Mouse (Mus musculus): Measurements from ENCODE around the gene Fahd2a. TPM values are rescaled to one million over a fixed set of nuclear protein-coding genes. Genes with fewer than 3 reads are reported as not detected.

Gene Fahd2a
- polyA plus RNA-seq (2012; ENCODE audit: insufficient read depth, insufficient read length, low replicate concordance, missing spikeins): not detected in 2 replicates

DNA sequence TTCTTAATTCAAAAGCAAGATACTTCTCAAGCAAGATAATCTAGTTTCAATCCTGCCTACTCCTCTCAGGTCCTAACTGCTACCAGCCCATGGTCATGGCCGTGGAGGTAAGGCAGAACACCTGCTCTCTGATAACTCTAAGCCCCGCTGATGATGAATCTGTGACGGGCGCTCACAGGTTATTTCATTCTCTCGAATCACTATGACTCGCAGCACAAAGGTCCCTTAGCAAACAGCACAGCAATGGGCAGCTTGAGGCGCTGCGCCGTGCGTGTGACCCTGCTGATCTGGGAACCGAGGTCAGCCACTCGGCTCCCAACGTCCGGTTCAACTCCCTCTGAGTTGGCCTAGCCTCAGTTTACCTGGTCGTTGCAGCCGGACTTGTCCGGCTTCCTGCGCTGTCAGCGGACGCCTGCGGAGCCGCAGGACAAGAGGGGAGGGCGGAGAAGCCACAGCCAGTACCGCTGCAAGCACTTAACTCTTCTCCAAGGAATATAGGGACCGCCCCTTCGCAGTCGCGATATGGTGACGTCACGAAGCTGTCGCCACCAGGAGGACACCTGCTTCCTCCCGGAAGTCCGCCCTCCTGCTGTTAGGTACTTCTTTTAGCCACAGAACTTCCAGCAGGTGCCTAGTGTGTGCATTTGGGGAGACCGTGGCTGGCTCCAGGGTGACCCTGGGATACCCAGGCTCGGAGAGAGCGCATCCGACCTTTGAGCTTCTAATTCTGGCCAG is at the start of gene Fahd2a:
Gene Fahd2a, minus strand, starts transcription at position 511 of the 735 bp plus-strand sequence.
- no peak for TF ChIP-seq CTCF (IDR thresholded peaks at IDR 0.05; ENCODE audit: insufficient read depth, low read depth, low read length)
- peak; percentile 71 for TF ChIP-seq POLR2A (IDR thresholded peaks at IDR 0.05; ENCODE audit: insufficient read depth, low read depth, low read length)
- WGBS: 2% methylated on average over 37 of the region's 37 CpGs
- peaks cover 4% of the 10 kb centered on the region for H3K4me1 ChIP-seq (ENCODE audit: control insufficient read depth, insufficient read depth, low read length)
- peak within 1 kb of the TSS; percentile 82 for H3K4me3 ChIP-seq (ENCODE audit: insufficient read depth, low read depth, low read length)
- H3K27ac ChIP-seq (ENCODE audit: insufficient read depth, low read depth, low read length): peak within 1 kb of the TSS; percentile 40; the same call in 1 of the 2 replicates

DNA sequence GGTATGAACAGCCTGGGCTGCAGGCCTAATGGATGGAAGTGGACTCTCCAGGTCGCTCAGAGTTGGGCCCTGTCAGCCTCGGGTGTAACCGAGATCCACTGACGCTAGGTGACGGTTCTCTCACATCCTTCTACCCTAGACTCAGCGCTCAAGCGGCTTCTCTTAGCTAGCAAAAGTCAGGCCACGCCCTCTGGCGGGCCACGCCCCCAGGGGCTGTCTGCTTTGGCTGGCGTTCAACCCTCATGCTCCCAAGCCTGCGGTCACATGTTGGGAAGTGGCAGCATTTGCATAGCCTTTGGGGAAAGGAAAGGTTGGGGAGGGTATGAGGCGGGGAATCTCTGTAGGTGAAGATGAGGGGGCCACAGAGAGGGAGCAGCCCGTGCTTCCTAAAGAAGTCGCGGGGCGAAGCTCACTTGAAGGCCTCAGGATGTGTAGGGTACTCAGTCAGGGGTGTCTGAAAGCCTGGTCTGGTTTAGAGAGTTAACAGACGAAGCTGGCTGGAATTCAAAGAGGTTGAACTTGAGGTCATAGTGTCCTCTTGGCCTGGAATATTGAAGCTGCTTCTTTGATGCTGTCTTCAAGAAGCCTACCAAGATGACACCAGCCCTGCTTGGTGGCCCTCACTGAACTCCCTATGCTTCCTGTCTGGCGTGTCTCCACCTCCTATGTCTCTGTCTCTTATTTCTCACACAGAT is 40.3 kb upstream of the Fahd2a start:
- no peak overlapping the region for H3K27ac ChIP-seq (ENCODE audit: insufficient read depth, low read depth, low read length)
- 29% methylated on average over 19 of the region's 19 CpGs for WGBS
- no peak for TF ChIP-seq CTCF (IDR thresholded peaks at IDR 0.05; ENCODE audit: insufficient read depth, low read depth, low read length)
- no peak for TF ChIP-seq POLR2A (IDR thresholded peaks at IDR 0.05; ENCODE audit: insufficient read depth, low read depth, low read length)
- H3K4me1 ChIP-seq (ENCODE audit: control insufficient read depth, insufficient read depth, low read length): peaks cover 29% of the 10 kb centered on the region
- no peak overlapping the region for H3K4me3 ChIP-seq (ENCODE audit: insufficient read depth, low read depth, low read length)

DNA sequence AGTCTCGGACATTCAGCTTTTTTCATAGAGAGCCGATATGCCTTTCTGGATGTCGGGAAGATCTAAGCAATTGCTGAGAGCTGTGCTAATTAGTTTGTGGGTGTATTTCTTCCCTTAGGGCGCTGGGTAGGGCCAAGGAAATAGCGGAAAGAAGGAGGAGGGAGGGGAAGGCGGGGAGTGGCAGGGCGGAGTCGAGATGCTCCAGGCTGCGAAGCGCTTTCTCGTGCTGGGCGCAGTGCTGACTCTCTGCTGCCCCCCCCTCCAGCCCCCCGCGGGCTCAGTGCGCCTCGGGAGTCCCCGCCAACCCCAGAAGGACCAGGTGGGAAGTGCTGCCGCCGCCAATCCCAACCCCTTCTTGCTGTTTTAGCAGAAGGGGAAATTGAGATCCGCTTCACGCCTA is 38.6 kb upstream of the Fahd2a start:
- Histone ChIP-seq H3K4me1 (ENCODE audit: control insufficient read depth, insufficient read depth, low read length) (peaks cover 33% of the 10 kb centered on the region), H3K4me3 (ENCODE audit: insufficient read depth, low read depth, low read length) (peak overlapping the region; percentile 6; the same call in 1 of the 2 replicates), H3K27ac (ENCODE audit: insufficient read depth, low read depth, low read length) (no peak overlapping the region)
- TF ChIP-seq CTCF (IDR thresholded peaks at IDR 0.05; ENCODE audit: insufficient read depth, low read depth, low read length) (no peak), POLR2A (IDR thresholded peaks at IDR 0.05; ENCODE audit: insufficient read depth, low read depth, low read length) (no peak)
- 8% methylated on average over 21 of the region's 21 CpGs for WGBS

DNA sequence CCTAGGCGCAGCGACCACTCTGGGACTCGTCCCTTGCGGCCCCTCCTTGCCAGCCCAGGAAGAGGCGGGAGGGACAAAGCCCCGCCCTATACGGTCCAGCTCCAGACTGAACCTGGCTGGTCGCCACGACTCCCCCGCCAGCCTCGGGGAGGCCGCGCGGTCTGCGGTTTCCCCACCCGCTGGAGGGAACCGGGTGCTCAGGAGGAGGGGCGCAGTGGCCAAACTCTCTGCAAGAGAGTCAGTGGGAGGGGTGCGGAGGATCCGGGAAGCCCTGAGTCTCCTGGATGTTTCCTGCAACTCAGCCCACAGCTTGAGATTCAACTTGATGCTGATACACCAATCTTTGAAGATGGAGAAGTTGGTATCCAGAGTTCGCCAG is 38.2 kb upstream of the Fahd2a start:
- TF ChIP-seq CTCF (IDR thresholded peaks at IDR 0.05; ENCODE audit: insufficient read depth, low read depth, low read length) (no peak), POLR2A (IDR thresholded peaks at IDR 0.05; ENCODE audit: insufficient read depth, low read depth, low read length) (no peak)
- Histone ChIP-seq H3K27ac (ENCODE audit: insufficient read depth, low read depth, low read length) (no peak overlapping the region), H3K4me1 (ENCODE audit: control insufficient read depth, insufficient read depth, low read length) (peaks cover 33% of the 10 kb centered on the region), H3K4me3 (ENCODE audit: insufficient read depth, low read depth, low read length) (peak overlapping the region; percentile 22)
- 3% methylated on average over 21 of the region's 21 CpGs for WGBS

DNA sequence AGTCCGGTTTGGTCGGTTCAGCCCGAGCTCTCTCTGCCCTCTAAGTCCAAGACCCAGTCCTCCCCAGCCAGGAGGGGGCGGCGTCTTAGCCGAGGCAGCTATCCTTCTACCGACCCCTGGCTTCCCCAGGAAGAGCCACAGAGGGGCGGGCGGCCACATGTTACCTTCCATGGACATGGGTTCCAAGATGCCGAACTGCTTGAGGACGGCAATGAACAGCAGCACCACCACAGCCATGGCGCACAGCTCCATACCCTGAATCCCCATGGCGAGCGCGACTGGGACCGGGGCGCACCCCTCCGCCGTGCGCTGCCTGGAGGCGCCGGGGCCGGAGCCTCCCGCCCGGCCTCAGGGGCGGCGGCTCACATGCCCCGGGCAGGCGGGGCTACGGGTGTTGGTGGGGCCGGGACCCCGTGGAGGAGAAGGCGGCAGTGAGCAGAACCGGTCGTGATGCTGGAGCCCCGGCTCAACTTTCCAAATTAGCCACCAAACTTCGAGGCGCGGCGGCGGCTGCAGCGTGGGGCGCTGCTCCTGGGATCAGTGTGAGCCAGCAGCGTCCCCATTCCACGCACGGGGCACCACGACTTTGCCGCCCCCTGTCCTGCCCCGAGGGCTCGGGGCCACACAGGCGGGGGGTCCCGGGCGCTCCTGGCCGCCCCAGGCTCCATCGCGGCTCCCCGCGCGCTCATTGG is 37.6 kb upstream of the Fahd2a start:
- H3K27ac ChIP-seq (ENCODE audit: insufficient read depth, low read depth, low read length): no peak overlapping the region
- H3K4me1 ChIP-seq (ENCODE audit: control insufficient read depth, insufficient read depth, low read length): peaks cover 33% of the 10 kb centered on the region
- H3K4me3 ChIP-seq (ENCODE audit: insufficient read depth, low read depth, low read length): peak overlapping the region; percentile 22
- WGBS: 10% methylated on average over 59 of the region's 59 CpGs
- TF ChIP-seq CTCF (IDR thresholded peaks at IDR 0.05; ENCODE audit: insufficient read depth, low read depth, low read length) (no peak), POLR2A (IDR thresholded peaks at IDR 0.05; ENCODE audit: insufficient read depth, low read depth, low read length) (no peak)

DNA sequence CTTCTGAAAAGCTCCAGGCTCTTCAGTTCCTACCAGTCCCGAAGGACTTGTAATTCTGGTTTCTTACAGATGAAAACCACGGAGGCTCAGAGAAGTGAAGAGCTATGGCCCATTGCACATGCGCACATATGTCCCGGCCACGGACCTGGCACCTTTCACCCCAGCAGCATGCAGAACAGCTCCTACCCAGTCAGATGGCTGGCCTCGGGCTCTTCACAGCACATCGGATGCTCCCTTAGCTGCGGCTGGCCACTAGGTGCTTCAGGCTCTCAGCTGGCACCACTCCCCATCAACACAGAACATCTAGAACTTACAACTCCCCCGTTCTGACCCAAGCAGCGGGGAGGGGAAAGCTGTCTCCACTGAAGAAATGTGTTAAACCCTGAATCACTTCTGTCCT is 35.4 kb upstream of the Fahd2a start:
- H3K27ac ChIP-seq (ENCODE audit: insufficient read depth, low read depth, low read length): no peak overlapping the region
- peaks cover 33% of the 10 kb centered on the region for H3K4me1 ChIP-seq (ENCODE audit: control insufficient read depth, insufficient read depth, low read length)
- H3K4me3 ChIP-seq (ENCODE audit: insufficient read depth, low read depth, low read length): no peak overlapping the region
- TF ChIP-seq POLR2A (IDR thresholded peaks at IDR 0.05; ENCODE audit: insufficient read depth, low read depth, low read length) (no peak), CTCF (IDR thresholded peaks at IDR 0.05; ENCODE audit: insufficient read depth, low read depth, low read length) (no peak)
- WGBS: 83% methylated on average over 10 of the region's 10 CpGs

DNA sequence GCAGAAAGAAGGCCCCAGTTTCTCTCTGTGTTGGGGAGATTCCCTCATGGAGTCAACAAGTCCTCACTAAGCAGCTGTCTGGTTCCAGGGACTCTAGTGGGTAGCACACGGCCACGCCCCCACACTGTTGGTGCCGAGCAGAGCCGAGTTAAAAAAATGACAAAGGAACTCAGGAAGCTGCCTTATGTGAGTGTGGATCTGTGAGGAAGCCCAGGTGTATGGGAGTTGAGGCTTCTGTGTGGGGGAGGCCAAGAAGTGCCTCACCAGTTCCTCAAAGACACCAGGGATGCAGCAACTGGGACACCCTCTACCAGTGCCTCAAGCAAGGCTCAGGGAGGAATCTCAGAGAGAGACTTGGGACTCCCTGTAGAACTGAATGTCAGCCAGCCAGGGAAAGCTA is 34.8 kb upstream of the Fahd2a start:
- peaks cover 28% of the 10 kb centered on the region for H3K4me1 ChIP-seq (ENCODE audit: control insufficient read depth, insufficient read depth, low read length)
- H3K27ac ChIP-seq (ENCODE audit: insufficient read depth, low read depth, low read length): no peak overlapping the region
- WGBS: 60% methylated on average over 4 of the region's 4 CpGs

DNA sequence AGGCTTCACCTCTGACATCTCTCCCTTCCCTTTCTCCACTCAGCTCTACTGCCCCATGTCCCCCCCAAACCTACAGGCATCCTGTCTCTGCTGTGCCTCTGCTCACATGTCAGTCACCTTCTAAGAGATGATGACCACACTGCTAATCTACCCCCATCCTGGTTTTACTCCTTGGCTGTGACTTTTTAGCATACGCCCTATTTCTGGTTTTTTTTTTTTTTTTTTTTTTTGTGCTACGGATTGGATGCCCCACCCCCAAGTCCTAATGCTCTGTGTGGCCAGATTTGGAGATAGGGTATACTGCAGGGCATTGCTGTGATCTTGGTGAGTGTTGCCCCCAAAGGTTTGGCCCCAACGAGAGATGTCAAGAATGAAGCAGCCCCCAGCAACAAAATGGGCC is 27.9 kb upstream of the Fahd2a start:
- Histone ChIP-seq H3K4me1 (ENCODE audit: control insufficient read depth, insufficient read depth, low read length) (peaks cover 3% of the 10 kb centered on the region; the same call in 1 of the 2 replicates), H3K27ac (ENCODE audit: insufficient read depth, low read depth, low read length) (no peak overlapping the region), H3K4me3 (ENCODE audit: insufficient read depth, low read depth, low read length) (no peak overlapping the region)
- WGBS: 67% methylated on average over 3 of the region's 3 CpGs
- TF ChIP-seq CTCF (IDR thresholded peaks at IDR 0.05; ENCODE audit: insufficient read depth, low read depth, low read length): no peak
- TF ChIP-seq POLR2A (IDR thresholded peaks at IDR 0.05; ENCODE audit: insufficient read depth, low read depth, low read length): no peak

More for the DNA sequence above, 34.8 kb upstream of the Fahd2a start:
- no peak for TF ChIP-seq CTCF (IDR thresholded peaks at IDR 0.05; ENCODE audit: insufficient read depth, low read depth, low read length)
- TF ChIP-seq POLR2A (IDR thresholded peaks at IDR 0.05; ENCODE audit: insufficient read depth, low read depth, low read length): no peak
- no peak overlapping the region for H3K4me3 ChIP-seq (ENCODE audit: insufficient read depth, low read depth, low read length)

All from olfactory bulb, adult 2 months (tissue).